Mouse (Mus musculus) C2C12 (cell line): ENCODE measurements at regions not wholly inside any gene's neighbourhood (a gene's known extent, or its start where the extent isn't known, plus 50 kb on each side); places are given as distances from the start of the nearest gene placed in this dataset.

ENCODE experiments used
- H3K27me3 ChIP-seq: one replicate; pipeline ENCODE4 v1.6.1; 2011; ENCODE audit not compliant: control insufficient read depth, insufficient read depth, insufficient read length
- H3K36me3 ChIP-seq: one replicate; pipeline ENCODE4 v1.6.1; 2011; ENCODE audit not compliant: control insufficient read depth, insufficient read depth
- H3K4me3 ChIP-seq: one replicate; pipeline ENCODE4 v1.5.1; 2011; ENCODE audit warnings: mild to moderate bottlenecking, control low read depth; ENCODE audit not compliant: poor library complexity, insufficient read depth, severe bottlenecking
- H3K79me2 ChIP-seq: one replicate; pipeline ENCODE4 v1.6.1; 2011; ENCODE audit not compliant: control insufficient read depth, insufficient read depth
- H3K79me3 ChIP-seq: one replicate; pipeline ENCODE4 v1.6.1; 2011; ENCODE audit warnings: low read depth, control low read depth
- H3ac ChIP-seq: one replicate; pipeline ENCODE3; 2011; ENCODE audit warnings: low read depth; ENCODE audit not compliant: control insufficient read depth, insufficient read length
- CEBPB ChIP-seq: IDR thresholded peaks from one replicate; pipeline ENCODE4 v1.6.1; 2011; ENCODE audit warnings: low read depth, mild to moderate bottlenecking, control low read depth, moderate library complexity
- CTCF ChIP-seq: IDR thresholded peaks from one replicate; pipeline ENCODE4 v1.5.1; 2011; ENCODE audit not compliant: control insufficient read depth, insufficient read depth, insufficient read length
- FOSL1 ChIP-seq: IDR thresholded peaks from one replicate; pipeline ENCODE4 v1.8.0; 2011; ENCODE audit warnings: mild to moderate bottlenecking, low read length; ENCODE audit not compliant: poor library complexity, insufficient read depth, severe bottlenecking
- MAX ChIP-seq: IDR thresholded peaks from one replicate; pipeline ENCODE4 v1.6.1; 2011; ENCODE audit warnings: mild to moderate bottlenecking, control low read depth
- MYOD1 ChIP-seq: IDR thresholded peaks from one replicate; pipeline ENCODE4 v1.6.1; 2011; ENCODE audit warnings: low read depth; ENCODE audit not compliant: control insufficient read depth, insufficient read length
- MYOG ChIP-seq: IDR thresholded peaks from one replicate; pipeline ENCODE4 v1.6.1; 2011; ENCODE audit not compliant: control insufficient read depth, insufficient read length; ENCODE audit errors: extremely low read depth
- USF1 ChIP-seq: IDR thresholded peaks from one replicate; pipeline ENCODE4 v1.6.1; 2011; ENCODE audit warnings: low read depth, mild to moderate bottlenecking, control low read depth, moderate library complexity

GRCm38 (mm10) chr17:89450724-89451123 is 250.2 kb upstream of the Fshr start:
- H3K79me3 ChIP-seq: no peaks in the 10 kb centered on the region
- no peaks in the 10 kb centered on the region for H3K79me2 ChIP-seq
- no peaks in the 10 kb centered on the region for H3K27me3 ChIP-seq
- H3ac ChIP-seq: no peak overlapping the region
- H3K36me3 ChIP-seq: no peaks in the 10 kb centered on the region
- no peak overlapping the region for H3K4me3 ChIP-seq
- TF ChIP-seq MYOG (no peak), CEBPB (peak; percentile 51), FOSL1 (peak; percentile 65), MAX (peak; percentile 60)

- H3K36me3 ChIP-seq: no peaks in the 10 kb centered on the region
- H3K79me3 ChIP-seq: no peaks in the 10 kb centered on the region
- H3K4me3 ChIP-seq: no peak overlapping the region
- TF ChIP-seq CEBPB: no peak
- TF ChIP-seq MYOG: no peak
- no peak for TF ChIP-seq MAX
- TF ChIP-seq CTCF: no peak
- no peak for TF ChIP-seq MYOD1
- no peak for TF ChIP-seq USF1
- no peak for TF ChIP-seq FOSL1
- H3K79me2 ChIP-seq: no peaks in the 10 kb centered on the region
- no peak overlapping the region for H3ac ChIP-seq
- no peaks in the 10 kb centered on the region for H3K27me3 ChIP-seq
Observed at GRCm38 (mm10) chr17:89449391-89449790, 248.9 kb upstream of the Fshr start.

GRCm38 (mm10) chr17:89434288-89434687 is 233.8 kb upstream of the Fshr start:
- no peaks in the 10 kb centered on the region for H3K36me3 ChIP-seq
- TF ChIP-seq MAX (no peak), FOSL1 (no peak), MYOG (no peak), CTCF (no peak), MYOD1 (no peak), USF1 (no peak), CEBPB (no peak)
- H3ac ChIP-seq: no peak overlapping the region
- H3K79me3 ChIP-seq: no peaks in the 10 kb centered on the region
- no peaks in the 10 kb centered on the region for H3K79me2 ChIP-seq
- H3K4me3 ChIP-seq: no peak overlapping the region
- no peaks in the 10 kb centered on the region for H3K27me3 ChIP-seq

GRCm38 (mm10) chr17:89410026-89410425 is 209.6 kb upstream of the Fshr start:
- H3ac ChIP-seq: no peak overlapping the region
- H3K36me3 ChIP-seq: no peaks in the 10 kb centered on the region
- no peak overlapping the region for H3K4me3 ChIP-seq
- H3K79me2 ChIP-seq: no peaks in the 10 kb centered on the region
- H3K27me3 ChIP-seq: no peaks in the 10 kb centered on the region
- H3K79me3 ChIP-seq: no peaks in the 10 kb centered on the region
- TF ChIP-seq FOSL1 (no peak), CTCF (no peak), CEBPB (no peak), USF1 (no peak), MAX (no peak), MYOG (no peak), MYOD1 (no peak)

- no peaks in the 10 kb centered on the region for H3K36me3 ChIP-seq
- no peak for TF ChIP-seq MYOG
- no peak for TF ChIP-seq CEBPB
- no peak for TF ChIP-seq FOSL1
- TF ChIP-seq MYOD1: no peak
- TF ChIP-seq CTCF: no peak
- no peak for TF ChIP-seq USF1
- TF ChIP-seq MAX: no peak
- no peaks in the 10 kb centered on the region for H3K27me3 ChIP-seq
- no peaks in the 10 kb centered on the region for H3K79me3 ChIP-seq
- H3K4me3 ChIP-seq: no peak overlapping the region
- H3K79me2 ChIP-seq: no peaks in the 10 kb centered on the region
- no peak overlapping the region for H3ac ChIP-seq
Observed at GRCm38 (mm10) chr17:89405589-89405988, 205.1 kb upstream of the Fshr start.

GRCm38 (mm10) chr17:89357241-89357640 is 156.8 kb upstream of the Fshr start:
- no peaks in the 10 kb centered on the region for H3K27me3 ChIP-seq
- H3K79me2 ChIP-seq: no peaks in the 10 kb centered on the region
- no peak overlapping the region for H3K4me3 ChIP-seq
- no peaks in the 10 kb centered on the region for H3K36me3 ChIP-seq
- H3ac ChIP-seq: no peak overlapping the region
- H3K79me3 ChIP-seq: no peaks in the 10 kb centered on the region
- TF ChIP-seq MYOD1 (no peak), MAX (no peak), MYOG (no peak), CEBPB (no peak), FOSL1 (no peak), USF1 (no peak), CTCF (no peak)
